Mouse (Mus musculus) myocyte (in vitro differentiated cells): ENCODE data around the gene Mcm3. TPM values are rescaled to one million over a fixed set of nuclear protein-coding genes. Genes with fewer than 3 reads are reported as not detected.

Experiments
- H3K27me3 ChIP-seq: one replicate; pipeline ENCODE4 v1.6.1; 2011; ENCODE audit not compliant: control insufficient read depth, insufficient read depth, insufficient read length
- H3K36me3 ChIP-seq: one replicate; pipeline ENCODE4 v1.6.1; 2011; ENCODE audit not compliant: control insufficient read depth, insufficient read depth
- H3K4me2 ChIP-seq: one replicate; pipeline ENCODE4 v1.6.1; 2011; ENCODE audit warnings: low read depth, control low read depth
- H3K4me3 ChIP-seq: one replicate; pipeline ENCODE4 v1.5.1; 2011; ENCODE audit warnings: mild to moderate bottlenecking, control low read depth, moderate library complexity
- H3K79me2 ChIP-seq: one replicate; pipeline ENCODE4 v1.6.1; 2011; ENCODE audit not compliant: control insufficient read depth, insufficient read depth
- H3ac ChIP-seq: one replicate; pipeline ENCODE4 v1.6.1; 2011; ENCODE audit not compliant: control insufficient read depth, insufficient read length
- CEBPB ChIP-seq: IDR thresholded peaks from 2 replicates; pipeline ENCODE4 v1.6.1; 2011; ENCODE audit warnings: mild to moderate bottlenecking, moderate library complexity; ENCODE audit not compliant: poor library complexity, insufficient read depth, severe bottlenecking
- E2F4 ChIP-seq: IDR thresholded peaks from one replicate; pipeline ENCODE4 v1.6.1; 2011; ENCODE audit warnings: mild to moderate bottlenecking, control low read depth, moderate library complexity; ENCODE audit not compliant: insufficient read depth
- MAX ChIP-seq: IDR thresholded peaks from one replicate; pipeline ENCODE4 v1.6.1; 2011; ENCODE audit warnings: low read depth, mild to moderate bottlenecking, control low read depth
- MYOD1 ChIP-seq, 3 experiments: IDR thresholded peaks; one replicate each; pipeline ENCODE4 v1.6.1; 2011; ENCODE audit warnings: control low read depth in 2 of 3, low read depth in 2 of 3, mild to moderate bottlenecking in 2 of 3, moderate library complexity in 1 of 3; ENCODE audit not compliant: insufficient read length in 2 of 3, control insufficient read depth in 1 of 3
- MYOG ChIP-seq, 3 experiments: IDR thresholded peaks; one replicate each; pipeline ENCODE4 v1.6.1; 2011; ENCODE audit warnings: control low read depth in 2 of 3, low read depth in 2 of 3, mild to moderate bottlenecking in 2 of 3; ENCODE audit not compliant: insufficient read length in 2 of 3, control insufficient read depth in 1 of 3, insufficient read depth in 1 of 3
- POLR2A ChIP-seq: IDR thresholded peaks from one replicate; pipeline ENCODE4 v1.6.1; 2011; ENCODE audit warnings: low read depth, mild to moderate bottlenecking, control low read depth, moderate library complexity; ENCODE audit not compliant: insufficient read length
- POLR2AphosphoS2 ChIP-seq: IDR thresholded peaks from one replicate; pipeline ENCODE4 v1.6.1; 2011; ENCODE audit warnings: low read depth, control low read depth; ENCODE audit not compliant: insufficient read length
- REST ChIP-seq: IDR thresholded peaks from one replicate; pipeline ENCODE4 v1.6.1; 2011; ENCODE audit warnings: mild to moderate bottlenecking, control low read depth, moderate library complexity; ENCODE audit not compliant: insufficient read depth, insufficient read length
- SRF ChIP-seq: IDR thresholded peaks from one replicate; pipeline ENCODE4 v1.6.1; 2011; ENCODE audit warnings: low read depth; ENCODE audit not compliant: control insufficient read depth, insufficient read length
- TCF12 ChIP-seq: IDR thresholded peaks from one replicate; pipeline ENCODE4 v1.6.1; 2011; ENCODE audit warnings: mild to moderate bottlenecking, control low read depth; ENCODE audit not compliant: poor library complexity, insufficient read depth, severe bottlenecking
- TCF3 ChIP-seq: IDR thresholded peaks from one replicate; pipeline ENCODE4 v1.6.1; 2011; ENCODE audit warnings: low read depth, control low read depth; ENCODE audit not compliant: insufficient read length
- USF1 ChIP-seq: IDR thresholded peaks from one replicate; pipeline ENCODE4 v1.6.1; 2011; ENCODE audit warnings: low read depth, mild to moderate bottlenecking, control low read depth, moderate library complexity
- polyA plus RNA-seq: library from polyadenylated mRNA; unstranded; fragments of >200 nt; fragmentation: generic; extraction: Trizol; gene quantifications from one replicate; pipeline ENCODE4 v1.2.1, GENCODE M21; 2012; ENCODE audit warnings: missing spikeins

The Mcm3 gene
- polyA plus RNA-seq, 1 experiment, result 23.2 TPM

- TF ChIP-seq POLR2A, result no peak
- no peak for TF ChIP-seq SRF
- no peak for TF ChIP-seq TCF12
- TF ChIP-seq USF1, result no peak
- TF ChIP-seq POLR2AphosphoS2, result no peak
- no peak for TF ChIP-seq MYOG (IDR thresholded peaks at IDR 0.05; ENCODE audit: control insufficient read depth in 1 of 3, insufficient read depth in 1 of 3, insufficient read length in 2 of 3, low read depth in 2 of 3)
- TF ChIP-seq REST, result no peak
- no peak for TF ChIP-seq MAX
- TF ChIP-seq MYOD1 (IDR thresholded peaks at IDR 0.05; ENCODE audit: control insufficient read depth in 1 of 3, insufficient read length in 2 of 3, low read depth in 2 of 3), result no peak
- TF ChIP-seq TCF3, result no peak
- no peak for TF ChIP-seq CEBPB
- no peak for TF ChIP-seq E2F4
These were observed 5.6 kb downstream of the Mcm3 start for GRCm38 (mm10) chr1:20814521-20814920.

GRCm38 (mm10) chr1:20804526-20804925, 15.6 kb downstream of the Mcm3 start:
- TF ChIP-seq TCF12 (no peak), POLR2A (no peak), MYOD1 (IDR thresholded peaks at IDR 0.05; ENCODE audit: control insufficient read depth in 1 of 3, insufficient read length in 2 of 3, low read depth in 2 of 3) (no peak), REST (no peak), USF1 (no peak), SRF (no peak), MAX (no peak), POLR2AphosphoS2 (no peak), E2F4 (no peak), TCF3 (no peak), CEBPB (no peak)
- Histone ChIP-seq H3K36me3 (peaks cover 9% of the 10 kb centered on the region), H3ac (no peak overlapping the region), H3K4me2 (no peak overlapping the region), H3K79me2 (no peaks in the 10 kb centered on the region), H3K27me3 (no peaks in the 10 kb centered on the region), H3K4me3 (no peak overlapping the region)

More at GRCm38 (mm10) chr1:20814521-20814920, 5.6 kb downstream of the Mcm3 start:
- no peak overlapping the region for H3ac ChIP-seq
- peaks cover 17% of the 10 kb centered on the region for H3K36me3 ChIP-seq
- H3K79me2 ChIP-seq, result peaks cover 11% of the 10 kb centered on the region
- H3K27me3 ChIP-seq, result no peaks in the 10 kb centered on the region
- no peak overlapping the region for H3K4me2 ChIP-seq
- no peak overlapping the region for H3K4me3 ChIP-seq

GRCm38 (mm10) chr1:20801682-20802390, 18.3 kb downstream of the Mcm3 start:
- Histone ChIP-seq H3K4me2 (no peak overlapping the region), H3K79me2 (no peaks in the 10 kb centered on the region), H3K4me3 (no peak overlapping the region), H3ac (no peak overlapping the region), H3K36me3 (peaks cover 5% of the 10 kb centered on the region), H3K27me3 (no peaks in the 10 kb centered on the region)
- TF ChIP-seq TCF12, result no peak
- TF ChIP-seq E2F4, result no peak
- TF ChIP-seq MYOG (IDR thresholded peaks at IDR 0.05; ENCODE audit: control insufficient read depth in 1 of 3, insufficient read depth in 1 of 3, insufficient read length in 2 of 3, low read depth in 2 of 3), result no peak

DNA sequence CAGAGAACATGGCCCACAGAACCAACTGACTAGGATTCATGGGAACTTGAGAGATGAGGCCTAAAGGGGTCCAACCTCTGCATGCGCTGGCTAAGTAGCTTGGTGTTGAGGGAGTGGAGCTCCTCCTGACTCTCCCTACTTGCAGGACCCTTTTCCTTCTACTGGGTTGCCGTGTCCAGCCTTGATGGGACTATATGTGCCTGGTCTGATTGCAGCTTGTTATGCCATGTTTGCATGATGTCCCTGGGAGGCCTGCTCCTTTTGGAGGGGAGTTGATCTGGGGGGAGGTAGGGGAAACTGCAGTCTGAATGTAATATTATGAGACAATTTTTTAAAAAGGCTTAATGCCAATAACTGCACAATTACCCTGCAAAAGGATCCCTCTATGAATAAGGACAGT, 18.8 kb downstream of the Mcm3 start:
- Histone ChIP-seq H3K36me3 (peaks cover 2% of the 10 kb centered on the region), H3K79me2 (no peaks in the 10 kb centered on the region)
- TF ChIP-seq MYOD1 (IDR thresholded peaks at IDR 0.05; ENCODE audit: control insufficient read depth in 1 of 3, insufficient read length in 2 of 3, low read depth in 2 of 3) (no peak), POLR2AphosphoS2 (no peak), E2F4 (no peak), MYOG (IDR thresholded peaks at IDR 0.05; ENCODE audit: control insufficient read depth in 1 of 3, insufficient read depth in 1 of 3, insufficient read length in 2 of 3, low read depth in 2 of 3) (no peak), POLR2A (no peak), REST (no peak), MAX (no peak), TCF3 (no peak), USF1 (no peak), CEBPB (no peak), SRF (no peak), TCF12 (no peak)

GRCm38 (mm10) chr1:20795178-20795577, 24.9 kb downstream of the Mcm3 start:
- H3K79me2 ChIP-seq, result no peaks in the 10 kb centered on the region
- no peak for TF ChIP-seq SRF
- TF ChIP-seq POLR2AphosphoS2, result no peak
- no peak for TF ChIP-seq MAX
- TF ChIP-seq POLR2A, result no peak
- TF ChIP-seq E2F4, result no peak
- no peak for TF ChIP-seq MYOG (IDR thresholded peaks at IDR 0.05; ENCODE audit: control insufficient read depth in 1 of 3, insufficient read depth in 1 of 3, insufficient read length in 2 of 3, low read depth in 2 of 3)
- no peak for TF ChIP-seq USF1
- no peak for TF ChIP-seq TCF12
- no peak for TF ChIP-seq TCF3
- no peak for TF ChIP-seq MYOD1 (IDR thresholded peaks at IDR 0.05; ENCODE audit: control insufficient read depth in 1 of 3, insufficient read length in 2 of 3, low read depth in 2 of 3)
- TF ChIP-seq REST, result no peak
- TF ChIP-seq CEBPB, result no peak
- no peak overlapping the region for H3K4me2 ChIP-seq
- H3K4me3 ChIP-seq, result no peak overlapping the region
- H3ac ChIP-seq, result no peak overlapping the region
- no peaks in the 10 kb centered on the region for H3K27me3 ChIP-seq
- H3K36me3 ChIP-seq, result no peaks in the 10 kb centered on the region

More for the DNA sequence above, 18.8 kb downstream of the Mcm3 start:
- H3K27me3 ChIP-seq, result no peaks in the 10 kb centered on the region
- H3ac ChIP-seq, result no peak overlapping the region
- H3K4me2 ChIP-seq, result no peak overlapping the region
- no peak overlapping the region for H3K4me3 ChIP-seq
